Mouse (Mus musculus) stomach, embryonic 15.5 days (tissue): ENCODE data around the gene Scn1b. TPM values are rescaled to one million over a fixed set of nuclear protein-coding genes. Genes with fewer than 3 reads are reported as not detected.
A peak's percentile ranks its signal among the peaks of the same experiment; 100 is the strongest.

Experiments used
- ATAC-seq: fragments of 200-750 bp; cut with Nextera tagmentation; 2 replicates; pipeline ENCODE4 v1.8.0; 2017; ENCODE audit warnings: low read depth, moderate number of reproducible peaks, moderate TSS enrichment; ENCODE audit not compliant: insufficient read depth, low FRiP score
- H3K27ac ChIP-seq: fragments of 300-500 bp; sonication (generic); 2 replicates; pipeline ENCODE4 v1.5.1; 2015; ENCODE audit warnings: mild to moderate bottlenecking, inconsistent platforms
- H3K27me3 ChIP-seq: fragments of 300-500 bp; sonication (generic); replicated peaks from 2 replicates; pipeline ENCODE4 v1.6.1; 2015; ENCODE audit warnings: inconsistent platforms
- H3K36me3 ChIP-seq: fragments of 300-500 bp; sonication (generic); 2 replicates; pipeline ENCODE4 v1.6.1; 2015; ENCODE audit warnings: inconsistent platforms
- H3K4me1 ChIP-seq: fragments of 300-500 bp; sonication (generic); 2 replicates; pipeline ENCODE4 v1.6.1; 2015; ENCODE audit warnings: inconsistent platforms
- H3K4me2 ChIP-seq: fragments of 300-500 bp; sonication (generic); 2 replicates; pipeline ENCODE4 v1.6.1; 2015; ENCODE audit warnings: mild to moderate bottlenecking, inconsistent platforms
- H3K4me3 ChIP-seq: fragments of 300-500 bp; sonication (generic); replicated peaks from 2 replicates; pipeline ENCODE4 v1.5.1; 2015; ENCODE audit warnings: inconsistent platforms
- H3K9ac ChIP-seq: fragments of 300-500 bp; sonication (generic); 2 replicates; pipeline ENCODE4 v1.6.1; 2015; ENCODE audit warnings: inconsistent platforms
- H3K9me3 ChIP-seq: fragments of 300-500 bp; sonication (generic); 2 replicates; pipeline ENCODE4 v1.6.1; 2016; ENCODE audit warnings: inconsistent platforms
- WGBS: fragments of 180-500 bp; shearing (Covaris S2); methylation state at CpG from one replicate; pipeline ENCODE4 v1.1.7; 2015; 5-methylcytosine and 5-hydroxymethylcytosine counted together
- polyA plus RNA-seq: library from polyadenylated mRNA; unstranded; fragments of >200 nt; fragmentation: Nextera tagmentation; extraction: Ambion mirVana; gene quantifications from 2 replicates; pipeline ENCODE4 v1.2.1, GENCODE M21; 2015

Gene Scn1b
- polyA plus RNA-seq, result 2.1 and 2.9 TPM in 2 replicates

DNA sequence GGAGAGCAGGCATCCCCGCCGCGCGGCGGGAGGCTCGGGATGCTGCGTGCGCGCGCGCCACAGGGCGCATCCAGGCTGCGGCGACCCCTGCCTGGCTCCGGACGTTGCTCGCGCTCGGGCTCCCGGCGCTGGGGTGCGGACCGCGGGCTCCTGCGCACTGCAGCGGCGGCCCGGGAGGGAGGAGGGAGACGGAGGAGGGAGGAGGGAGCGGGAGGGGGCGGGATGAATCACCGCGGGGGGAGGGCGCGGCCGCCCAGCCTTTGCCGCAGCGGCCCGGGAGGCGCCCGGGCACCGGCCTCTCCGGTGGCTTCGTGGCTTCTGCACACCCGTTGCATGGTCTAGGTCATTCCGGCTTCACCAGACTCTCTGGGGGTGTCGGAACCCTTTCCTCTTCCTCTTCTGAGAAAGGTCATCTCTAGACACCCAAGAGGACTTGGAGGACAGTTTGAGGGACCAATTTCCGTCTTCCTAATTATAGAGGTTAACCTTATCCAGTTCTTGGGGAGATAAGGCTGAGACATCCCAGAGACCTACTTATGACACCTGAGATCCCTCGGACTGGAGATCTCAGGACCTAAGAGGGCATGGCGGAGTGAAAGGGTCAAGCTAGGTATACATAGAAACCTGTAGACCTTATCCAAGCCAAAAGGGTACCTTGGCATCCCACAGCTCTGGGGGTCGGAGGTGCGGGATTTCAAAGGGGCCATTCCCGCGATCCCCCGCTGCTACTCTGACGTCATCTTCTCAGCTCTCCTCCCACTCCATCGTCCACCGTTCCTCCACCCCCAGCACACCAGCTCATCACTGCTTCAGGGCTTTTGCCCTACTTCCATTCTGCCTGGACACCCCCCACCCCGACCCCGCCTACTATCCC is at the start of gene Scn1b:
TSS of gene Scn1b (minus strand) at position 153 of the 874 bp plus-strand sequence.
- Histone ChIP-seq H3K27ac (no peak within 1 kb of the TSS), H3K4me1 (peaks cover 15% of the 10 kb centered on the region), H3K4me2 (peak within 1 kb of the TSS; percentile 99), H3K9ac (peak within 1 kb of the TSS; percentile 46), H3K27me3 (peaks cover 28% of the 10 kb centered on the region), H3K4me3 (peak within 1 kb of the TSS; percentile 60), H3K9me3 (no peaks in the 10 kb centered on the region), H3K36me3 (peaks cover 24% of the 10 kb centered on the region)
- WGBS, result under 1% methylated on average over 35 of the region's 60 CpGs
- no peak for ATAC-seq

DNA sequence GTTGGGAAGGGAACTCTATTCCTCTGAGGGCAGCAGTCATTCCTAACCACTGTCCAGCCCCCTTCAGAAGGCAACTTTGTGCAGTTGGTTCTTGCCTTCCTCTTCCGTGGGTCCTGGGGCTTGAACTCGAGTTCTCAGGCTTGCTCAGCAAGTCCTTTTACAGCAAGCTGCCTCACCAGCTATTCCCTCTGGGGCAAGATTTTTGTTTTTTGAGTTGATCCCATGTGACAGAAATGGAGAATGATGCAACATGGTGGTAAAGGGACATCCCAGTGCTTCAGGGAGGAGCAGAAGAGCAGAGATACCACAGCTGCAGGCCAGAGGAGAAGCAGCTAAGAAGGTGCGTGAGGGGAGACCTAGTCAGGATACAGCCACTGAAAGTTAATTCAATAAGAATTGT is 48.3 kb upstream of the Scn1b start:
- Histone ChIP-seq H3K4me1 (peaks cover 2% of the 10 kb centered on the region; the same call in 1 of the 2 replicates), H3K27me3 (no peaks in the 10 kb centered on the region), H3K4me2 (no peak overlapping the region), H3K9me3 (no peaks in the 10 kb centered on the region), H3K9ac (no peak overlapping the region), H3K4me3 (no peak overlapping the region), H3K36me3 (no peaks in the 10 kb centered on the region), H3K27ac (no peak overlapping the region)
- ATAC-seq, result no peak
- 70% methylated on average over 3 of the region's 3 CpGs for WGBS

DNA sequence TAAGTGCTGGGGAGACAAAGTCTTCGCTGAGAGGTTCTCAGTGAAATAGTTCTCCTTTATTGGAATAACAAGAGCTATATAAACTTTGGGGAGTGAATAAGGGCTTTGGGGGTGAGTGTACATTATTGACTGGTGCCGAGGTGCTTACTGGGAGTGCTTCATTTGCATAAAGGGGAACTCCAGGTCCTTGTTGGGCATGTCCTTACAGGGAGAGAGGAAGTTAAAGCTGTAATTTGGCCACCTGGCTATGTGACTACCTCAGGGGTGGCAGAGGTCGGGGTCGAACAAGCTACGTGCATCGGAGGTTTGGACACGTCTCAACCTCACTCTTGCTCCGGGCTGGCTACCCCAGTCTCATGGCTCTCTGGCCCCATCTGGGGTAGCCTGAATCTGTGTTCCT is 47.7 kb upstream of the Scn1b start:
- no peak overlapping the region for H3K27ac ChIP-seq
- WGBS, result 66% methylated on average over 8 of the region's 8 CpGs

DNA sequence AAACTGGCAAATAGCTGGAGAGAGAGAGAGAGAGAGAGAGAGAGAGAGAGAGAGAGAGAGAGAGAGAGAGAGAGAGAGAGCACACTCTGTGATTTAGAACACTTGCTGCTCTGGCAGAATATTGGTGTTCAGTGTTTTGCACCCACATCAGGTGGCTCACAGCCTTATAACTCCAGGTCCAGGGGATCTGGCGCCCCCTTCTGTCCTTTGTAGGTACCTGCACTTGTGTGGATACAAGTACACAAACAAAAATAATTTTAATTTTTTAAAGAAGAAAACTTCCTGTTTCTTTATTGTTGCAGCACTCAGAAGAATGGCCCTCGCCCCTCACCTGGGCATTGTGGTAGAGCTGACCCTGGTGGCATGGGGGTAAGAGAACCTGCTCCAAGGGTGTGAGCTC is 45.4 kb upstream of the Scn1b start:
- Histone ChIP-seq H3K9me3 (no peaks in the 10 kb centered on the region), H3K27me3 (no peaks in the 10 kb centered on the region), H3K27ac (no peak overlapping the region), H3K4me1 (no peaks in the 10 kb centered on the region), H3K9ac (no peak overlapping the region), H3K36me3 (no peaks in the 10 kb centered on the region), H3K4me2 (no peak overlapping the region), H3K4me3 (no peak overlapping the region)
- WGBS, result 17% methylated on average over 2 of the region's 2 CpGs
- no peak for ATAC-seq

More for the DNA sequence above, 47.7 kb upstream of the Scn1b start:
- Histone ChIP-seq H3K27me3 (no peaks in the 10 kb centered on the region), H3K36me3 (no peaks in the 10 kb centered on the region), H3K4me2 (no peak overlapping the region), H3K9ac (no peak overlapping the region), H3K4me1 (peaks cover 2% of the 10 kb centered on the region; the same call in 1 of the 2 replicates), H3K9me3 (no peaks in the 10 kb centered on the region), H3K4me3 (no peak overlapping the region)
- ATAC-seq, result no peak

DNA sequence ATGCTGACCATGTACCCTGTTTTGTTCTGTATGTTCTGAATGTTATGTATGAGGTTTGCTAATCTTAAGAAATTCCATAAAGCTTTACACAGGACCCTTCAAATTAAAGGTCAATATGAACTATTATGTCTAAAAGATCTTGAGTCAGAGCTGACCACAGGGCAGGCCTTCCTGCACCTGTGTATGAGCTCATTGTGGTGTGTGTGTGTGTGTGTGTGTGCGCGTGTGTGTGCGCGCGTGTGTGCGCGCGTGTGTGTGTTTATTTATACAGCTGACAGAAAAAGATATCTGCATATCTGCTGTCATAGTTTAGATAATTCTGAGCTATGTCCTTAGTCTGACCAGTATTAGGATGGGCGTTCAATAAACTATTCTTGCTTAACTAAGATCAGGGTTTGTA is 43.7 kb upstream of the Scn1b start:
- Histone ChIP-seq H3K27me3 (no peaks in the 10 kb centered on the region), H3K4me1 (no peaks in the 10 kb centered on the region), H3K36me3 (no peaks in the 10 kb centered on the region), H3K9ac (no peak overlapping the region), H3K9me3 (no peaks in the 10 kb centered on the region), H3K27ac (no peak overlapping the region), H3K4me2 (no peak overlapping the region), H3K4me3 (no peak overlapping the region)
- no peak for ATAC-seq
- WGBS, result 91% methylated on average over 9 of the region's 9 CpGs

DNA sequence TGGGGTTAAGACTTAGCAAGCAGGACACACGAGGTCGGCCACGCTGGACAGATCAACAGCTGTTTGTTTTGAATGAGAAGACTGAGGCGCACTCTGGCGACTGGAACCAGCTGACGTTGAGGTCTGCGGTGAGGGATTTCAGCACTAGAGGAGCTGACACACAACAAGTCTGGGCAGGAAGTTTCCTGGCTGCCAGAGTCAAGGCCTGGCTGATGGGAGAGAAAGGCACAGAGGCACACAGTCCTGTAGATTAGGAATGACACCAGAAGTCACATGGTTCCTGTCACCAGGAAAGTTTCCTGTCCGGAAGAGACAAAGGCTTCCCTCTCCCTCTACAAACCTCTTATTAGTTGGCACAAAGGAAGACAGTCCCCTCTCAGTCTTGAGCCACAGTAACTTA is 41.6 kb upstream of the Scn1b start:
- Histone ChIP-seq H3K9ac (no peak overlapping the region), H3K4me2 (no peak overlapping the region), H3K9me3 (no peaks in the 10 kb centered on the region), H3K4me1 (no peaks in the 10 kb centered on the region), H3K27me3 (no peaks in the 10 kb centered on the region), H3K36me3 (no peaks in the 10 kb centered on the region), H3K4me3 (no peak overlapping the region), H3K27ac (no peak overlapping the region)
- ATAC-seq, result no peak; the same call in 1 of the 2 replicates
- 34% methylated on average over 8 of the region's 8 CpGs for WGBS

DNA sequence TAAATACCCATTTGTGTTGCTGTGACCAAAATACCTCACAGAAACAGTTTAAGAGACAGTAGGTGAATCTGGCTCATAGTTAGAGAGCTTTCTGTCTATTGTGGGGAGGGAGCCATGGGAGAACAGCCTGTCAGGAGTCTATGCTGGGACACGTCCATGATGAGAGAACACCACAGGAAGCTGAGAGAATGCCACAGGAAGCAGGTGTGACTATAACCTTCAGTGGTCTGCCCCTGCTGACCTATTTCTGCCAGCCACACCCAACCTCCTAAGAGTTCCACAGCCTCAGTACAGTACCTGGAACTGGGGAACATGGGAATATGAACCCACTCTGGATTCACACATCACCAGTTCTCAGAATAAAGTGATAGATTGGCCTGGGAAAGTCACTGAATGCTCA is 37.9 kb upstream of the Scn1b start:
- no peak overlapping the region for H3K4me2 ChIP-seq
- H3K9me3 ChIP-seq, result no peaks in the 10 kb centered on the region
- no peak for ATAC-seq
- H3K9ac ChIP-seq, result no peak overlapping the region
- 59% methylated on average over 1 of the region's 1 CpGs for WGBS
- H3K36me3 ChIP-seq, result no peaks in the 10 kb centered on the region
- H3K4me1 ChIP-seq, result no peaks in the 10 kb centered on the region; the same call in 1 of the 2 replicates
- no peak overlapping the region for H3K4me3 ChIP-seq
- H3K27ac ChIP-seq, result no peak overlapping the region
- H3K27me3 ChIP-seq, result no peaks in the 10 kb centered on the region

DNA sequence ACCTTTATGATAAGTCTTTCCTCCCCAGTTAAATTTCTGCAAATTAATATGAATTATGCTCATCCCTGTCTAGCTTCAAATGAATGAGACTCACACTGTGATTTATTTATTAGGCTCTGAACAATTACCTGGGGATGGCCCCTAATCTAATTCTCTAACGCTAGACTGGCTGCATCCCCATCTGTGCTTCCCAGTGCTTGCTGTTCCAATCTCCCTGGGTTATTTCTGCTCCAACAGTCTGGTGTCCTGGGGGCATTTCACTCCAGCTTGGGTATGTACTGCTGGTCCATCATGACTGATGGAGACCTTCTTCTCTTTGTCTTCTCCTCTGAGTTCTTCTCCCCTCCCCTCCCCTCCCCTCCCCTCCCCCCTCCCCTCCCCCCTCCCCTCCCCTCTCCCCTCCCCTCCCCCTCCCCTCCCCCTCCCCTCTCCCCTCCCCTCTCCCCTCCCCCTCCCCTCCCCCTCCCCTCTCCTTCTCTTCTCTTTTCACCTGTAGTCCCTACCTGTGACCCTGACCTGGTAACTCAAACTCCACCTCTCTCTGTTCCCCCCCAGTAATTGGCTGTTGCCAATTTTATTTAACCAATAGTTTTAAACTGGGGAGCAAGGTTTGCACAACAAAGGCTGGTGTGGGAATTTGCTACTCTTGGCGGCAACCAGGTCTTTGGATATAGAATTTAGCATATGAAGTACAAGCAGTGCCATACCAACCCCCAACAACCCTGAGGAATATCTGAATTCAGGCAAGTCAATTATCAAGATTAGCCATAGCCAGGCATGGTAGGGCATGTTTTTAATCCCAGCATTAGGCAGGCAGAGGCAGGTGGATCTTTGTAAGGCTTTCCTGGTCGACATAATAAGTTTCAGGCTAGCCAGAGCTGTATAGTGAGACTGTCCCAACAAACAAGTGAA is 37.1 kb upstream of the Scn1b start:
- no peak overlapping the region for H3K4me3 ChIP-seq
- no peaks in the 10 kb centered on the region for H3K27me3 ChIP-seq
- no peak for ATAC-seq
- H3K36me3 ChIP-seq, result no peaks in the 10 kb centered on the region
- H3K27ac ChIP-seq, result no peak overlapping the region
- 63% methylated on average over 3 of the region's 3 CpGs for WGBS
- H3K9me3 ChIP-seq, result no peaks in the 10 kb centered on the region
- no peak overlapping the region for H3K4me2 ChIP-seq
- H3K9ac ChIP-seq, result no peak overlapping the region
- no peaks in the 10 kb centered on the region; the same call in 1 of the 2 replicates for H3K4me1 ChIP-seq

DNA sequence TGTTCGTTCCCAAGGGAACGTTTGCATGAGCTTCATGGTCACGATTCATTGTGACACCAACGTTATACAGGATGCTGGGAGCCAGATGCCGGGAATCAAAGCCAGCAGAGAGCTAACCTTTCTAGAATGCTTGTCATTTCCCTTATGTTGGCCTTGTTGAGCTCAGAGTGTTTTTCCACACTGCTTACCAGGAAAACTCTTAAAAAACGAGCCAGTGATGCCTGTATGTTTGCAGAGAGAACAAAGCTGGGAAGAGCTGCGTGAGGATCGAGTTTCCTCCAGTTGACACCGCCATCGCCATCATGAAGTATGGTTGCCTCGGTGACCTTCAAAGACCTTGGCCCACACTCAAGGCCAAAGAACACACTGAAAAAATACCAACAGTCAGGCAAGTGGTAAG is 35.5 kb upstream of the Scn1b start:
- Histone ChIP-seq H3K9me3 (no peaks in the 10 kb centered on the region), H3K4me1 (no peaks in the 10 kb centered on the region; the same call in 1 of the 2 replicates), H3K4me2 (no peak overlapping the region), H3K27me3 (no peaks in the 10 kb centered on the region), H3K9ac (no peak overlapping the region), H3K27ac (no peak overlapping the region), H3K36me3 (no peaks in the 10 kb centered on the region), H3K4me3 (no peak overlapping the region)
- ATAC-seq, result no peak
- WGBS, result 65% methylated on average over 11 of the region's 11 CpGs

DNA sequence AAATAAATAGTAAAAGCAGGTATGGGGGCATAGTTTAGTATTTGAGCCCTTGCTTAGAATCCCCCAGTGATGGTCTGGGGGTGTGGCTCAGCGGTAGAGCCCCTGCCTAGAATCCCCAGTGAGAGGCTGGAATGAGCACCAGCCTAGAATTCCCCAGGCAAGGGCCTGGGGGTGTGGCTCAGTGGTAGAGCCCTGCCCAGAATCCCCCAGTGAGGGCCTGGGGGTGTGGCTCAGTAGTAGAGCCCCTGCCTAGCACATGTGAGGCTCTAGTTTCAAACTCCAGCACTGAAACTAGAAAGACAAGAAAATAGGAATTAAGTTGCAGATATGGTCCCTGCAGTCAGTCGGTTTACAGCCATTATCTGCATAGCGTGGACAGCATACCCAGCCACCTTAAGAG is 35.0 kb upstream of the Scn1b start:
- H3K4me3 ChIP-seq, result no peak overlapping the region
- H3K9me3 ChIP-seq, result no peaks in the 10 kb centered on the region
- no peak overlapping the region for H3K9ac ChIP-seq
- H3K27me3 ChIP-seq, result no peaks in the 10 kb centered on the region
- no peaks in the 10 kb centered on the region for H3K36me3 ChIP-seq
- no peaks in the 10 kb centered on the region; the same call in 1 of the 2 replicates for H3K4me1 ChIP-seq
- WGBS, result 56% methylated on average over 3 of the region's 3 CpGs
- H3K27ac ChIP-seq, result no peak overlapping the region
- no peak overlapping the region for H3K4me2 ChIP-seq
- ATAC-seq, result no peak

DNA sequence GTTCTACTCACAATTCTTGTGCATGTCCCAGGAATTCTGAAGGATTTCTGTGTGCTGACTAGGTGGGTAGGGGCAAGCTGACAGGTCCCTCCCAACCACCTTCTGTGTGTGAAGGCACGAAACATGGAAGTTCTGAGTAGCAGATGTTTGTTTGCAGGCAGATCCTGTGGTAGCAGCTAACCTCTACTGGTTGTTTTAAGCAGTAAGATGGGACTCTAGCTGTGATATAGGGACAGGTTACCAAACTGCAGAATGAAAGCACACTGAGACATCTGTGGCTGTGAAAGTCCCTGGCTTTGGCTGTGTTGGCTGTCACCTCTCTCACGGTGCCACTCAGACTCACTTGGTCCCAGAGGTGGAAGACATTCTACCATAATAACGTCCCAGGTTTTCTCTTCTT is 34.4 kb upstream of the Scn1b start:
- WGBS, result 76% methylated on average over 3 of the region's 3 CpGs
- ATAC-seq, result no peak
- Histone ChIP-seq H3K4me1 (no peaks in the 10 kb centered on the region; the same call in 1 of the 2 replicates), H3K27me3 (no peaks in the 10 kb centered on the region), H3K4me3 (no peak overlapping the region), H3K9me3 (no peaks in the 10 kb centered on the region), H3K36me3 (no peaks in the 10 kb centered on the region), H3K27ac (no peak overlapping the region), H3K9ac (no peak overlapping the region), H3K4me2 (no peak overlapping the region)

DNA sequence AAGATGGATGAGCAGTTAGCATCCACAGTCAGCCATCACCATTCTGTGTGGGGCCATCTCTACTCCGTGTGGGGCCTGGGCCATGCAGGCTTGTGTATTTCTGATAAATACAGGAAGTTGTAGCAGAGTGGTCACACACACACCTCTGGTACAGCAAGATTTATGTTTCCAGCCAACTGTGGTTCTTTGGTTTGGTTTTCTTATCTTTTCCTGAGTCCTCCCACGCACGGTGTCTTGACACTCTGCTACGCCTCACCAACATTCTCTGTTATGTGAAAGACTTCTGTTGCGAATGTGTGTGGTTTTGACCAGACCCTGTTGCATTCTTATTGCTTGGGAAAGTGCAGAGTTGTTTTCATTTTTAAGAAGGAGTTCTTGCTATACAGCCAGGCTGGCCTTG is 34.0 kb upstream of the Scn1b start:
- Histone ChIP-seq H3K27ac (no peak overlapping the region), H3K4me1 (no peaks in the 10 kb centered on the region; the same call in 1 of the 2 replicates), H3K27me3 (no peaks in the 10 kb centered on the region), H3K4me3 (no peak overlapping the region), H3K9me3 (no peaks in the 10 kb centered on the region), H3K36me3 (no peaks in the 10 kb centered on the region), H3K9ac (no peak overlapping the region), H3K4me2 (no peak overlapping the region)
- ATAC-seq, result no peak
- 53% methylated on average over 5 of the region's 5 CpGs for WGBS
